Mouse (Mus musculus) liver, postnatal 0 days (tissue): ENCODE measurements around the gene Tm9sf4.

Experiments
- CTCF ChIP-seq: sonication (generic); IDR thresholded peaks from 2 replicates; pipeline ENCODE4 v1.5.1; 2016; ENCODE audit warnings: antibody characterized with exemption, low read depth
- EP300 ChIP-seq: IDR thresholded peaks from 2 replicates; pipeline ENCODE4 v1.6.1; 2016; ENCODE audit warnings: antibody characterized with exemption, low read depth, mild to moderate bottlenecking

DNA sequence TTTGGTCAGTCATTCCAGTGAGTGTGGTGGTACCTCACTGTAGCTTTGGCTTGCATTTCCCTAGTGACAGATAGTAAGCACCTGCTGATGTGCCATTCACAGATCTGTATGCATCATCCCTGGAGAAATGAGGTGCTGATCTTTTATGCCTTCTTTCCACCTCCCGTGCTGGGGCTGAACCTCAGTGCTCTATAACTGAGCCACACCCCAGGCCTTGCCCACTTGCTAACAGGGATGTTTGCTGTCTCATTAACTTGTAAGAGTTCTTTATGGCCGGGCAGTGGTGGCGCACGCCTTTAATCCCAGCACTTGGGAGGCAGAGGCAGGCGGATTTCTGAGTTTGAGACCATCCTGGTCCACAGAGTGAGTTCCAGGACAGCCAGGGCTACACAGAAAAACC is 10.9 kb downstream of the Tm9sf4 start:
- no peak for TF ChIP-seq EP300
- no peak for TF ChIP-seq CTCF
